Mouse (Mus musculus) liver, embryonic 12.5 days (tissue): ENCODE measurements around the gene Hcst. TPM values are rescaled to one million over a fixed set of nuclear protein-coding genes. Genes with fewer than 3 reads are reported as not detected.

ENCODE experiments used
- ATAC-seq: fragments of 200-750 bp; cut with Nextera tagmentation; 2 replicates; pipeline ENCODE4 v1.8.0; 2017; ENCODE audit warnings: moderate number of reproducible peaks, mild to moderate bottlenecking, moderate library complexity
- H3K27ac ChIP-seq: fragments of 300-500 bp; sonication (generic); 2 replicates; pipeline ENCODE4 v1.5.1; 2016; ENCODE audit warnings: mild to moderate bottlenecking
- H3K27me3 ChIP-seq: fragments of 300-500 bp; sonication (generic); replicated peaks from 2 replicates; pipeline ENCODE4 v1.6.1; 2016; ENCODE audit warnings: mild to moderate bottlenecking, moderate library complexity
- H3K36me3 ChIP-seq: fragments of 300-500 bp; sonication (generic); 2 replicates; pipeline ENCODE4 v1.6.1; 2016; ENCODE audit warnings: mild to moderate bottlenecking, moderate library complexity
- H3K4me1 ChIP-seq: fragments of 300-500 bp; sonication (generic); 2 replicates; pipeline ENCODE4 v1.6.1; 2016
- H3K4me2 ChIP-seq: fragments of 300-500 bp; sonication (generic); 2 replicates; pipeline ENCODE4 v1.6.1; 2016; ENCODE audit warnings: mild to moderate bottlenecking, moderate library complexity
- H3K4me3 ChIP-seq: fragments of 300-500 bp; sonication (generic); 2 replicates; pipeline ENCODE4 v1.5.1; 2016; ENCODE audit warnings: mild to moderate bottlenecking, moderate library complexity
- H3K9ac ChIP-seq: fragments of 300-500 bp; sonication (generic); 2 replicates; pipeline ENCODE4 v1.6.1; 2016; ENCODE audit warnings: mild to moderate bottlenecking, moderate library complexity
- H3K9me3 ChIP-seq: fragments of 300-500 bp; sonication (generic); replicated peaks from 2 replicates; pipeline ENCODE4 v1.6.1; 2016; ENCODE audit warnings: mild to moderate bottlenecking, moderate library complexity
- WGBS: fragments of 180-500 bp; shearing (Covaris S2); methylation state at CpG from one replicate; pipeline ENCODE4 v1.1.7; 2016; ENCODE audit not compliant: insufficient replicate concordance; 5-methylcytosine and 5-hydroxymethylcytosine counted together
- polyA plus RNA-seq: library from polyadenylated mRNA; unstranded; fragments of >200 nt; fragmentation: Nextera tagmentation; extraction: Ambion mirVana; gene quantifications from 2 replicates; pipeline ENCODE4 v1.2.1, GENCODE M21; 2016

Hcst gene
- polyA plus RNA-seq, 1 experiment from 2014 or later, result 4.1 TPM

GRCm38 (mm10) chr7:30429327-30429726, 9.7 kb upstream of the Hcst start:
- no peak overlapping the region for H3K9ac ChIP-seq
- no peak for ATAC-seq

GRCm38 (mm10) chr7:30423071-30423641, 3.5 kb upstream of the Hcst start:
- H3K9ac ChIP-seq, result peak overlapping the region; percentile 60
- peaks cover 41% of the 10 kb centered on the region for H3K36me3 ChIP-seq
- peak overlapping the region; percentile 57; the same call in 1 of the 2 replicates for H3K27ac ChIP-seq
- H3K4me2 ChIP-seq, result peak overlapping the region; percentile 95
- peak overlapping the region; percentile 65 for H3K4me3 ChIP-seq
- no peaks in the 10 kb centered on the region for H3K9me3 ChIP-seq
- H3K27me3 ChIP-seq, result peaks cover 10% of the 10 kb centered on the region; the same call in 1 of the 2 replicates
- no peak for ATAC-seq
- H3K4me1 ChIP-seq, result peaks cover 36% of the 10 kb centered on the region
- WGBS, result 16% methylated on average over 23 of the region's 23 CpGs

More at GRCm38 (mm10) chr7:30429327-30429726, 9.7 kb upstream of the Hcst start:
- no peaks in the 10 kb centered on the region for H3K4me1 ChIP-seq
- H3K4me2 ChIP-seq, result no peak overlapping the region
- H3K27ac ChIP-seq, result no peak overlapping the region
- H3K27me3 ChIP-seq, result no peaks in the 10 kb centered on the region
- H3K4me3 ChIP-seq, result no peak overlapping the region
- H3K9me3 ChIP-seq, result no peaks in the 10 kb centered on the region
- H3K36me3 ChIP-seq, result peaks cover 35% of the 10 kb centered on the region

DNA sequence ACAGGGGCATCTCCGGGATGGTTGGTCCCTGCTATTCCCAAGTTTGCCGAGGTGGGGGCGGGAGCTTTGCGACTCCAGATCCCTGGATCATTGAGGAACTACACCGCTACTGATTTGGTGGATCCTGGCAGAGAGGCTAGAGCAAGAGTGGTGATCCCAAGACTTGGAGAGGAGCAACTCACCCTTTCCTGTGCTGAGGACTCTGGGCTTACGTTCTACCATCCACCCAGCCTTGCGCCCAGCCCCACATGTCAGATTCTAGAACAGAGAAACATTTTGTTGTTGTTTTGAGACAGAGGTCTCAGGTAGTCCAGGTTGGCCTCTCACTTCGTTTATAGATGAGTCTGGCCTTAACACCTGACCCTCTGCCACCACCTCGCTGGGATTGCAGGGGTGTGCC, 2.9 kb upstream of the Hcst start:
- Histone ChIP-seq H3K9ac (peak overlapping the region; percentile 60; the same call in 1 of the 2 replicates), H3K9me3 (no peaks in the 10 kb centered on the region), H3K4me1 (peaks cover 42% of the 10 kb centered on the region), H3K27me3 (peaks cover 10% of the 10 kb centered on the region; the same call in 1 of the 2 replicates), H3K36me3 (peaks cover 35% of the 10 kb centered on the region), H3K27ac (peak overlapping the region; percentile 57), H3K4me2 (peak overlapping the region; percentile 95), H3K4me3 (peak overlapping the region; percentile 65)
- WGBS, result 2% methylated on average over 9 of the region's 9 CpGs
- ATAC-seq, result 0 out of 2 replicates have a peak, but pooled peaks have one; percentile 3

DNA sequence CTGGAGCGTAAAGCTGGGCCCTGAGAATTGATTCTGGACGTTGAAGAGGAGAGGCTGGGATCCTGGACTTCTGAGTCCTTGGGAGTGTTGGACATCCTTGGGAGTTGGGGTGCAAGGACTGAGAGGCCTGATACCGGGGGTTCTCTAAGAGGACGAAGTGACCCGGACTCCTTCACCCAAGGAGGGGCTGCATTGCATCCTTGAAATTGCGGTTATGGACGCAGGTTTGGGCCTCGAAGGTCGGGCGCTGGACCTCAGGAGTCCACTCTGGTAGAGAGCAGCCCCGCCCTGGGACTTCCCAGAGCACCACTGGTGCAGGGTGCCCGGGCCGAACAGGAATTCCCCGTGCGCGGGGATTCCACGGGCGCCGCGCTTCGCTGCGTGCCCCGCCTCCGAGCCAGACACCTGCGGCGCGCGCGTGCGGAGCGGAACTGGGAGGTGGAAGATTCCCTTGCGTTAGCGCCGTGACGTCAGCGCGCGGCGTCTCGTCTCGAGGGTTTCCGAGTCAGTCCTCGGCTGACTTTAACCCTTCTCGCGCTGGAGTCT, 2.3 kb upstream of the Hcst start:
- no peaks in the 10 kb centered on the region for H3K9me3 ChIP-seq
- peaks cover 10% of the 10 kb centered on the region; the same call in 1 of the 2 replicates for H3K27me3 ChIP-seq
- H3K27ac ChIP-seq, result peak overlapping the region; percentile 66
- peaks cover 42% of the 10 kb centered on the region for H3K4me1 ChIP-seq
- H3K4me3 ChIP-seq, result peak overlapping the region; percentile 65
- peak overlapping the region; percentile 60 for H3K9ac ChIP-seq
- ATAC-seq, result peak; percentile 47; the same call in 1 of the 2 replicates
- peaks cover 29% of the 10 kb centered on the region for H3K36me3 ChIP-seq
- peak overlapping the region; percentile 95 for H3K4me2 ChIP-seq
- WGBS, result under 1% methylated on average over 45 of the region's 45 CpGs

- Histone ChIP-seq H3K27ac (peak within 1 kb of the TSS; percentile 66), H3K36me3 (peaks cover 22% of the 10 kb centered on the region), H3K4me3 (peak within 1 kb of the TSS; percentile 65), H3K9ac (peak within 1 kb of the TSS; percentile 60), H3K4me1 (peaks cover 42% of the 10 kb centered on the region), H3K27me3 (peaks cover 10% of the 10 kb centered on the region; the same call in 1 of the 2 replicates), H3K9me3 (no peaks in the 10 kb centered on the region), H3K4me2 (peak within 1 kb of the TSS; percentile 95)
- peak; percentile 36; the same call in 1 of the 2 replicates for ATAC-seq
- 7% methylated on average over 31 of the region's 31 CpGs for WGBS
Measured at GRCm38 (mm10) chr7:30421175-30421889, 1.7 kb upstream of the Hcst start, which contains the start of gene Nfkbid. TSS of gene Nfkbid (plus strand) at chr7:30421732.

- Histone ChIP-seq H3K4me3 (no peak overlapping the region), H3K9ac (no peak overlapping the region), H3K4me2 (peak overlapping the region; percentile 95), H3K4me1 (peaks cover 42% of the 10 kb centered on the region), H3K36me3 (peaks cover 18% of the 10 kb centered on the region), H3K27ac (0 out of 2 replicates have a peak overlapping the region, but pooled peaks have one; percentile 50), H3K9me3 (no peaks in the 10 kb centered on the region), H3K27me3 (peaks cover 10% of the 10 kb centered on the region; the same call in 1 of the 2 replicates)
- ATAC-seq, result no peak
- WGBS, result 43% methylated on average over 3 of the region's 3 CpGs
Measured at GRCm38 (mm10) chr7:30420673-30421072, 1.0 kb upstream of the Hcst start.

DNA sequence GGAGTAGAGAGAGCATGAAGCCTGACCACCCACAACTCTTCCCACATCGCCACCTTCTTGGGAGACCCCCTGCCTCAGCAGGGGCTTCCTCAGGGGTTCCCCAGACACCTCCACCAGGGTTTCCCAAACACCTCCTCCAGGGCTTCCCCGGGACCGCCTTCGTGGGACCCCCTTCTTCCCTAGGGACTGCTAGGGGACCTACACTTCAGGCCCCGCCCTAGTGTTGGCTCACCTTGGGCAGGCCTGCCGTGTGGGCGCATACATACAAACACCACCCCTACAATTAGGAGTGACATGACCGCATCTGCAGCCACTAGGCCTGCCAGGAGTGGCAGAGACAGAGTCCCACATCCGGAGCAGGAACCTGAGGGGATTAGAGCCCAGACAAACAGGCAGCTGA, 1.8 kb downstream of the Hcst start:
- H3K4me1 ChIP-seq, result peaks cover 35% of the 10 kb centered on the region
- no peaks in the 10 kb centered on the region for H3K9me3 ChIP-seq
- no peaks in the 10 kb centered on the region for H3K36me3 ChIP-seq
- no peak overlapping the region for H3K9ac ChIP-seq
- 43% methylated on average over 9 of the region's 9 CpGs for WGBS
- no peak for ATAC-seq
- H3K27me3 ChIP-seq, result peaks cover 10% of the 10 kb centered on the region; the same call in 1 of the 2 replicates
- H3K4me3 ChIP-seq, result no peak overlapping the region
- H3K27ac ChIP-seq, result no peak overlapping the region
- H3K4me2 ChIP-seq, result peak overlapping the region; percentile 31; the same call in 1 of the 2 replicates

DNA sequence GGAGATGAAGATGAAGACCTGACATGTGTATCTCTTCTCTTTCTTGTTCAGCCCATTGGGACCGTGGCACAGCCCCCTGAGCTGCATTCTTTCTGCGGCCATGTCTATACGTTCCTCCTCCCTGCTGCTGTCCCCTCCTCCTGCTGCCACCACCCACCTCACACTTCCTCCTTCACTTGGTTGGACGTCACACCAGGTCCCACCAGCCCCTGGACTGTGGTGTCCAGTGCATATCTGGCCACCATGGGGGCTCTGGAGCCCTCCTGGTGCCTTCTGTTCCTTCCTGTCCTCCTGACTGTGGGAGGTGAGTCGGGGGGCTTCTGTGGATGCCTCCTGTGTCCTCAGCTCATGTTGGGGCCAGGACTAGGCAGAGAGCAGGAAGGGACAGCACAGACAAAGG, 6.1 kb downstream of the Hcst start, which contains the start of gene Tyrobp:
Tyrobp (plus strand) TSS at position 165 of the 400 bp plus-strand sequence.
- Histone ChIP-seq H3K4me1 (peaks cover 7% of the 10 kb centered on the region; the same call in 1 of the 2 replicates), H3K36me3 (no peaks in the 10 kb centered on the region), H3K9ac (no peak within 1 kb of the TSS), H3K27ac (peak within 1 kb of the TSS; percentile 37; the same call in 1 of the 2 replicates), H3K27me3 (no peaks in the 10 kb centered on the region), H3K9me3 (no peaks in the 10 kb centered on the region), H3K4me2 (no peak within 1 kb of the TSS; the same call in 1 of the 2 replicates), H3K4me3 (peak within 1 kb of the TSS; percentile 2; the same call in 1 of the 2 replicates)
- 19% methylated on average over 5 of the region's 5 CpGs for WGBS
- ATAC-seq, result 0 out of 2 replicates have a peak, but pooled peaks have one; percentile 34

DNA sequence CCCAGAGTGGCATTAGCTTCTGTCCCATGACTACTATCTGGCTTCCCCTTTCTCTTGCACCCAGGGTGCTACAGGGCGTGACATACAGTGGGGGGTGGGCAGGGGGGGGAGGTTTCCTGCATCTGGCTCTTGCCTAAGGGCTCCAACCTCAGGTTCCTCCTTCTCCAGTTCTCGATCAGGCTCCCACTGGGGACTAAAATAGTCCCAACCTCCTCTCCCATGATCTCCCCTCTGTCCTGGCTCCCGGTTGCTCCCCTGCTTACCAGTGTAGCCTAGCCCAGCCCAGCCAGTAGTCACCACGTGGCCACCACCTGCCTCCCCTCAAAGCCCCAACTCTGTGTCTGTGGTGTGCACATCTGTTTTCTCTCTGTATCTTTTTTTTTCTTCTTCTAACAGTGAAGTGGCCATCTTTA, 6.9 kb downstream of the Hcst start:
- peaks cover 2% of the 10 kb centered on the region; the same call in 1 of the 2 replicates for H3K4me1 ChIP-seq
- peak overlapping the region; percentile 37; the same call in 1 of the 2 replicates for H3K27ac ChIP-seq
- 20% methylated on average over 4 of the region's 4 CpGs for WGBS
- H3K36me3 ChIP-seq, result no peaks in the 10 kb centered on the region
- no peak overlapping the region for H3K4me3 ChIP-seq
- ATAC-seq, result peak; percentile 40; the same call in 1 of the 2 replicates
- no peak overlapping the region for H3K9ac ChIP-seq
- H3K4me2 ChIP-seq, result no peak overlapping the region
- no peaks in the 10 kb centered on the region for H3K9me3 ChIP-seq
- H3K27me3 ChIP-seq, result no peaks in the 10 kb centered on the region

GRCm38 (mm10) chr7:30411023-30411422, 8.6 kb downstream of the Hcst start:
- ATAC-seq, result no peak
- Histone ChIP-seq H3K27ac (no peak overlapping the region), H3K9me3 (no peaks in the 10 kb centered on the region), H3K36me3 (no peaks in the 10 kb centered on the region), H3K9ac (no peak overlapping the region), H3K4me2 (no peak overlapping the region), H3K4me1 (no peaks in the 10 kb centered on the region; the same call in 1 of the 2 replicates), H3K4me3 (no peak overlapping the region), H3K27me3 (no peaks in the 10 kb centered on the region)
- WGBS, result 46% methylated on average over 3 of the region's 3 CpGs

- H3K4me3 ChIP-seq, result no peak overlapping the region
- no peaks in the 10 kb centered on the region for H3K9me3 ChIP-seq
- no peak overlapping the region for H3K4me2 ChIP-seq
- no peak overlapping the region for H3K27ac ChIP-seq
- no peak overlapping the region for H3K9ac ChIP-seq
- H3K36me3 ChIP-seq, result no peaks in the 10 kb centered on the region
- H3K27me3 ChIP-seq, result no peaks in the 10 kb centered on the region
- no peak for ATAC-seq
- H3K4me1 ChIP-seq, result no peaks in the 10 kb centered on the region; the same call in 1 of the 2 replicates
- WGBS, result 61% methylated on average over 2 of the region's 2 CpGs
Measured at GRCm38 (mm10) chr7:30409789-30410188, 9.9 kb downstream of the Hcst start.
